Mouse (Mus musculus) neutrophil, adult 59 days (primary cell): ENCODE data around the gene Gm7544. TPM values are rescaled to one million over a fixed set of nuclear protein-coding genes. Genes with fewer than 3 reads are reported as not detected.

Experiments
- total RNA-seq, 2 experiments: library from RNA; stranded (reverse); gene quantifications; 1 replicate in 1 of 2; 2 replicates in 1 of 2; pipeline ENCODE4 v1.2.4; 2023

Gm7544 gene
- not detected for total RNA-seq

DNA sequence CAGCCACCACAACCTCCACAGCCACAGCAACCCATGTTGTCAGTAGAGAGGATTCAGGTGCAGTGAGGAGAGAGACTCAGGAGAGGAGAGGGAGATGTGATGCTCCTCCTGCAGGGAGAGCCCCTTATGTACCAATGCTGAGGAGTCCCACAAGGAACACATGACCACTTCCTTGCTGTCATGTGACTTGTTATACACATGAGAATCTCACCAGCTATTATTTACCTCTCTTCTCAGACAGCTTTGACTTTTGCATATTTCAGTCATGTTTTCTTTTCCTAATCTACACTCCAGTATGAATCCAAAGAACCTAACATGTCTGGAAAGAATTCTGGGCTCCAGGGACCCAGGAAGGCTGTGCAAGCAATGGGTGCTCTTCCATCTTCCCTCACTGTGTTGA, at the start of gene Gm7544:
Gm7544 (minus strand) TSS at position 101 of the 400 bp plus-strand sequence.

GRCm38 (mm10) chr1:83000306-83000705, 44.5 kb upstream of the Gm7544 start, which contains the start of gene Gm47959:
Gm47959 (plus strand) TSS chr1:83000548.

GRCm38 (mm10) chr1:82959870-82960385, 4.1 kb upstream of the Gm7544 start, which contains the start of gene Gm47955:
Gm47955 (plus strand) TSS chr1:82960286.

DNA sequence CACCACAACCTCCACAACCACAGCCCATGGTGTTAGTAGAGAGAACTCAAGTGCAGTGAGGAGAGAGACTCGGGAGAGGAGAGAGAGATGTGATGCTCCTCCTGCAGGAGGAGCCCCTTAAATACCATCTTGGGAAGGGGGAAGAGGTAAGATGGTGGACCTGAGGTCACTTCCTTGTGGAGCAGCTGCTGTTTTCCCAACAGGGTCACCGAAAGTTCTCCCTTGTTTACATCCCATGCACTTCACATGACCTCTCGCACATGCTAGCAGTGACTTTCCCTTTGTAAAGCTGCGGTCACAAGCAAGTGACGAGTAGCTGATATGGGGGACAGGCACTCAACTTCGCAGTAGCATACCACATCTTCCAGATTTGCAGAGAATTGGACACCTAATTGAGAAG, 12.5 kb downstream of the Gm7544 start, which contains the start of gene A030003K21Rik:
A030003K21Rik (minus strand) TSS at position 94 of the 400 bp plus-strand sequence.

GRCm38 (mm10) chr1:82931326-82931725, 24.5 kb downstream of the Gm7544 start, which contains the start of gene Gm6217:
Gm6217 (minus strand) TSS chr1:82931399.

DNA sequence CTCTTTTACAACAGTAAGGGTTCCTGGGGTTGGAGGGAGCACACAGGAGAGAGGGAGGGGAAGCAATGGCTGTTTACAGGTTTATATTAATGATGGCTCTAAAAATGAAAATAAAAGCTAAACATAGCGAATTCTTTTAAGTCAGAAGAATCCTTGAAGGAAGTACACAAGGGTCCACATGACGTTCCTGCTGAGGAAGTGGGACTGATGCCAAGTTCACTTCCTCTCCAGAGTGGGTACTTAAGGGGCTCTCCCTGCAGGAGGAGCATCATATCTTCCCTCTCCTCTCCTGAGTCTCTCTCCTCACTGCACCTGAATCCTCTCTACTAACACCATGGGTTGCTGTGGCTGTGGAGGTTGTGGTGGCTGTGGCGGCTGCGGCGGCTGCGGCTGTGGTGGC, 31.2 kb downstream of the Gm7544 start, which contains the start of gene A030014E15Rik:
A030014E15Rik (plus strand) TSS at position 268 of the 400 bp plus-strand sequence.

GRCm38 (mm10) chr1:82913025-82913424, 42.8 kb downstream of the Gm7544 start, which contains the start of gene A030005L19Rik:
A030005L19Rik (plus strand) TSS chr1:82913325.

Other genes starting within 250 kb of the Gm7544 start
- 100 to 1,000 TPM; 112 to 121 TPM for gene Mff, start 231.1 kb downstream of the Gm7544 start, total RNA-seq
- not detected for gene Tm4sf20, start 187.6 kb downstream of the Gm7544 start, total RNA-seq
- not detected for gene Gm47791, start 184.8 kb downstream of the Gm7544 start, total RNA-seq
- gene Agfg1, start 116.5 kb downstream of the Gm7544 start, total RNA-seq, result 10 to 100 TPM; 49.2 to 51.1 TPM
- not detected for gene A030005L19Rik, start 42.7 kb downstream of the Gm7544 start, total RNA-seq
- gene A030014E15Rik, start 31.1 kb downstream of the Gm7544 start, total RNA-seq, result not detected
- gene Gm6217, start 24.6 kb downstream of the Gm7544 start, total RNA-seq, result not detected
- not detected for gene A030003K21Rik, start 12.6 kb downstream of the Gm7544 start, total RNA-seq
- gene Gm47955, start 4.3 kb upstream of the Gm7544 start, total RNA-seq, result not detected
- not detected for gene Gm47959, start 44.5 kb upstream of the Gm7544 start, total RNA-seq
- not detected for gene Slc19a3, start 82.4 kb upstream of the Gm7544 start, total RNA-seq
- not detected for gene Krtap28-10, start 86.5 kb upstream of the Gm7544 start, total RNA-seq
- not detected for gene Gm47969, start 88.9 kb upstream of the Gm7544 start, total RNA-seq
- gene A030005K14Rik, start 103.4 kb upstream of the Gm7544 start, total RNA-seq, result not detected
- gene Krtap28-13, start 104.9 kb upstream of the Gm7544 start, total RNA-seq, result not detected
- not detected for gene Ccl20, start 160.8 kb upstream of the Gm7544 start, total RNA-seq
- not detected for gene Daw1, start 203.7 kb upstream of the Gm7544 start, total RNA-seq